Mouse (Mus musculus): Measurements from ENCODE around the gene Tns2.
A peak's percentile ranks its signal among the peaks of the same experiment; 100 is the strongest.

Tns2 gene

GRCm38 (mm10) chr15:102091688-102092087 lies 8.5 kb upstream of the Tns2 start:
- DNase-seq (ENCODE audit: low read depth, low spot score): no peak

- DNase-seq (ENCODE audit: low read depth, low spot score): no peak
Observed at GRCm38 (mm10) chr15:102092222-102092621, 8.0 kb upstream of the Tns2 start.

GRCm38 (mm10) chr15:102094157-102094556 lies 6.1 kb upstream of the Tns2 start:
- DNase-seq (ENCODE audit: low read depth, low spot score): no peak

GRCm38 (mm10) chr15:102094988-102095387 lies 5.2 kb upstream of the Tns2 start:
- DNase-seq (ENCODE audit: low read depth, low spot score): no peak

GRCm38 (mm10) chr15:102097147-102097915 lies 2.9 kb upstream of the Tns2 start:
- DNase-seq (ENCODE audit: low read depth, low spot score): no peak

GRCm38 (mm10) chr15:102097991-102098555 lies 2.1 kb upstream of the Tns2 start:
- no peak for DNase-seq (ENCODE audit: low read depth, low spot score)

GRCm38 (mm10) chr15:102099260-102099659 lies 953 bp upstream of the Tns2 start:
- DNase-seq (ENCODE audit: low read depth, low spot score): no peak

GRCm38 (mm10) chr15:102099771-102100160 lies 447 bp upstream of the Tns2 start:
- DNase-seq (ENCODE audit: low read depth, low spot score): no peak

- no peak for DNase-seq (ENCODE audit: low read depth, low spot score)
Observed at GRCm38 (mm10) chr15:102100996-102101671, 921 bp downstream of the Tns2 start.

GRCm38 (mm10) chr15:102101672-102102541 lies 1.7 kb downstream of the Tns2 start:
- no peak for DNase-seq (ENCODE audit: low read depth, low spot score)

GRCm38 (mm10) chr15:102102548-102103121 lies 2.4 kb downstream of the Tns2 start:
- DNase-seq (ENCODE audit: low read depth, low spot score): no peak

- DNase-seq (ENCODE audit: low read depth, low spot score): no peak
Observed at GRCm38 (mm10) chr15:102103371-102103946, 3.2 kb downstream of the Tns2 start.

- DNase-seq (ENCODE audit: low read depth, low spot score): no peak
Observed at GRCm38 (mm10) chr15:102103947-102104555, 3.8 kb downstream of the Tns2 start.

GRCm38 (mm10) chr15:102105360-102105759 lies 5.1 kb downstream of the Tns2 start:
- no peak for DNase-seq (ENCODE audit: low read depth, low spot score)

GRCm38 (mm10) chr15:102105764-102106730 lies 5.8 kb downstream of the Tns2 start:
- peak; percentile 69 for DNase-seq (ENCODE audit: low read depth, low spot score)

- peak; percentile 70 for DNase-seq (ENCODE audit: low read depth, low spot score)
Observed at GRCm38 (mm10) chr15:102106754-102107456, 6.7 kb downstream of the Tns2 start.

GRCm38 (mm10) chr15:102107689-102108573 lies 7.7 kb downstream of the Tns2 start:
- peak; percentile 88 for DNase-seq (ENCODE audit: low read depth, low spot score)

All from CD4-positive, CD25-positive, alpha-beta regulatory T cell, adult 2 months (primary cell).